Mouse (Mus musculus) brown adipose tissue, adult 24 weeks (tissue): Measurements from ENCODE around the gene Fstl1. TPM values are rescaled to one million over a fixed set of nuclear protein-coding genes. Genes with fewer than 3 reads are reported as not detected.

Experiments used
- polyA plus RNA-seq: library from polyadenylated mRNA; stranded (reverse); fragments of >200 nt; gene quantifications from 2 replicates; pipeline ENCODE4 v1.2.4, GENCODE M21; 2012; ENCODE audit not compliant: missing spikeins, insufficient read depth, insufficient read length

The Fstl1 gene
- polyA plus RNA-seq, 1 experiment: 46.9 TPM

Other genes starting within 250 kb of the Fstl1 start
- 9.6 and 10.8 TPM in 2 replicates for gene Gtf2e1, start 237.1 kb upstream of the Fstl1 start, polyA plus RNA-seq
- gene Rabl3, start 237.0 kb upstream of the Fstl1 start, polyA plus RNA-seq: 4.1 and 5.8 TPM in 2 replicates
- gene Hgd, start 196.7 kb upstream of the Fstl1 start, polyA plus RNA-seq: not detected in 2 replicates
- 800 and 1,040 TPM in 2 replicates for gene Ndufb4, start 122.4 kb upstream of the Fstl1 start, polyA plus RNA-seq
- 3.4 and 4.1 TPM in 2 replicates for gene Gm36028, start 84.3 kb downstream of the Fstl1 start, polyA plus RNA-seq
- 50.9 and 60.6 TPM in 2 replicates for gene Lrrc58, start 91.5 kb downstream of the Fstl1 start, polyA plus RNA-seq
- gene Gpr156, start 139.6 kb downstream of the Fstl1 start, polyA plus RNA-seq: 0.44 TPM in 1 of 2 replicates, not detected in the other